Mouse (Mus musculus) thymus, adult 2 months (tissue): ENCODE results near the gene Crebrf. TPM values are rescaled to one million over a fixed set of nuclear protein-coding genes. Genes with fewer than 3 reads are reported as not detected.
A peak's percentile ranks its signal among the peaks of the same experiment; 100 is the strongest.

ENCODE experiments used
- DNase-seq: peaks from one replicate; pipeline ENCODE4 v3.0.0; 2021
- H3K27ac ChIP-seq: fragments of 200-500 bp; 2 replicates; pipeline ENCODE4 v1.5.1; 2012; ENCODE audit warnings: low read length, control low read depth; ENCODE audit not compliant: control insufficient read depth, insufficient read depth
- H3K27me3 ChIP-seq: fragments of 200-500 bp; 2 replicates; pipeline ENCODE4 v1.6.1; 2012; ENCODE audit warnings: mild to moderate bottlenecking, low read length, moderate library complexity, mixed read lengths; ENCODE audit not compliant: control insufficient read depth, insufficient read depth
- H3K36me3 ChIP-seq: fragments of 200-500 bp; 2 replicates; pipeline ENCODE4 v1.6.1; 2012; ENCODE audit warnings: mild to moderate bottlenecking, low read length, moderate library complexity; ENCODE audit not compliant: control insufficient read depth, insufficient read depth
- H3K4me1 ChIP-seq: fragments of 200-500 bp; replicated peaks from 2 replicates; pipeline ENCODE4 v1.6.1; 2012; ENCODE audit warnings: low read length; ENCODE audit not compliant: control insufficient read depth, insufficient read depth
- H3K4me3 ChIP-seq: fragments of 200-500 bp; 2 replicates; pipeline ENCODE4 v1.5.1; 2012; ENCODE audit warnings: mild to moderate bottlenecking, low read length, control low read depth, moderate library complexity; ENCODE audit not compliant: control insufficient read depth, insufficient read depth
- CTCF ChIP-seq: fragments of 200-500 bp; IDR thresholded peaks from 2 replicates; pipeline ENCODE4 v1.5.1; 2012; ENCODE audit warnings: mild to moderate bottlenecking, control low read depth, low read length, moderate library complexity, borderline replicate concordance; ENCODE audit not compliant: control insufficient read depth, poor library complexity, insufficient read depth; ENCODE audit errors: extremely low read depth
- POLR2A ChIP-seq: fragments of 200-500 bp; IDR thresholded peaks from 2 replicates; pipeline ENCODE4 v1.6.1; 2012; ENCODE audit warnings: mild to moderate bottlenecking, low read length, control low read depth, moderate library complexity; ENCODE audit not compliant: control insufficient read depth, poor library complexity, insufficient read depth; ENCODE audit errors: extremely low read depth
- WGBS: fragments of 180-500 bp; shearing (Covaris S2); methylation state at CpG from one replicate; pipeline ENCODE4 v1.1.7; 2018; 5-methylcytosine and 5-hydroxymethylcytosine counted together
- polyA plus RNA-seq: library from polyadenylated mRNA; depleted of rRNA; stranded (reverse); fragments of >200 nt; gene quantifications from 2 replicates; pipeline ENCODE4 v1.2.3, GENCODE M21; 2012

Gene Crebrf
- polyA plus RNA-seq, 1 experiment: 8.0 TPM

- Histone ChIP-seq H3K27me3 (no peaks in the 10 kb centered on the region), H3K27ac (peak overlapping the region; percentile 32; the same call in 1 of the 2 replicates), H3K4me3 (peak overlapping the region; percentile 93), H3K4me1 (no peaks in the 10 kb centered on the region; the same call in 1 of the 2 replicates), H3K36me3 (no peaks in the 10 kb centered on the region)
- DNase-seq: peak; percentile 93
- peak; percentile 46; the same call in 1 of the 2 replicates for TF ChIP-seq CTCF
- TF ChIP-seq POLR2A: no peak
- under 1% methylated on average over 64 of the region's 75 CpGs for WGBS
These were observed 667 bp downstream of the Crebrf start for GRCm38 (mm10) chr17:26715916-26716717.

GRCm38 (mm10) chr17:26717868-26718267, 2.4 kb downstream of the Crebrf start:
- DNase-seq: no peak
- TF ChIP-seq POLR2A (no peak), CTCF (no peak)
- Histone ChIP-seq H3K4me1 (no peaks in the 10 kb centered on the region; the same call in 1 of the 2 replicates), H3K4me3 (no peak overlapping the region), H3K36me3 (0 out of 2 replicates have a peak, but pooled peaks cover 4% of the 10 kb centered on the region), H3K27me3 (no peaks in the 10 kb centered on the region), H3K27ac (no peak overlapping the region)
- WGBS: 87% methylated on average over 2 of the region's 2 CpGs

GRCm38 (mm10) chr17:26719405-26719804, 4.0 kb downstream of the Crebrf start:
- no peak for TF ChIP-seq POLR2A
- no peak for TF ChIP-seq CTCF
- H3K4me1 ChIP-seq: no peaks in the 10 kb centered on the region; the same call in 1 of the 2 replicates

GRCm38 (mm10) chr17:26721802-26722201, 6.4 kb downstream of the Crebrf start:
- H3K4me3 ChIP-seq: no peak overlapping the region
- H3K4me1 ChIP-seq: no peaks in the 10 kb centered on the region; the same call in 1 of the 2 replicates
- TF ChIP-seq CTCF (no peak), POLR2A (no peak)
- DNase-seq: no peak
- H3K27me3 ChIP-seq: no peaks in the 10 kb centered on the region
- 83% methylated on average over 2 of the region's 2 CpGs for WGBS
- H3K36me3 ChIP-seq: 0 out of 2 replicates have a peak, but pooled peaks cover 4% of the 10 kb centered on the region
- H3K27ac ChIP-seq: no peak overlapping the region

More at GRCm38 (mm10) chr17:26719405-26719804, 4.0 kb downstream of the Crebrf start:
- DNase-seq: no peak
- H3K27me3 ChIP-seq: no peaks in the 10 kb centered on the region
- H3K36me3 ChIP-seq: 0 out of 2 replicates have a peak, but pooled peaks cover 4% of the 10 kb centered on the region
- no peak overlapping the region for H3K27ac ChIP-seq
- H3K4me3 ChIP-seq: no peak overlapping the region

- Histone ChIP-seq H3K27ac (no peak overlapping the region), H3K36me3 (0 out of 2 replicates have a peak, but pooled peaks cover 4% of the 10 kb centered on the region), H3K4me1 (no peaks in the 10 kb centered on the region), H3K4me3 (no peak overlapping the region), H3K27me3 (no peaks in the 10 kb centered on the region)
- TF ChIP-seq POLR2A: no peak
- TF ChIP-seq CTCF: no peak
- 53% methylated on average over 1 of the region's 1 CpGs for WGBS
- DNase-seq: no peak
These were observed 9.3 kb downstream of the Crebrf start for GRCm38 (mm10) chr17:26724790-26725189.

- no peak for TF ChIP-seq CTCF
- no peak for TF ChIP-seq POLR2A
- WGBS: 91% methylated on average over 1 of the region's 1 CpGs
- 0 out of 2 replicates have a peak, but pooled peaks cover under 1% of the 10 kb centered on the region for H3K36me3 ChIP-seq
- H3K27me3 ChIP-seq: no peaks in the 10 kb centered on the region
- H3K4me3 ChIP-seq: no peak overlapping the region
- H3K4me1 ChIP-seq: no peaks in the 10 kb centered on the region
- DNase-seq: no peak
- H3K27ac ChIP-seq: no peak overlapping the region
These were observed 11.2 kb downstream of the Crebrf start for GRCm38 (mm10) chr17:26726674-26727073.
